Mouse (Mus musculus) bone marrow macrophage, adult 2 months (primary cell): ENCODE results near the gene Cyp1b1. TPM values are rescaled to one million over a fixed set of nuclear protein-coding genes. Genes with fewer than 3 reads are reported as not detected.

Source experiments
- H3K27ac ChIP-seq: 2 replicates; pipeline ENCODE4 v1.5.1; 2012; ENCODE audit warnings: low read depth, low read length; ENCODE audit not compliant: insufficient read depth
- H3K4me1 ChIP-seq: 2 replicates; pipeline ENCODE4 v1.6.1; 2012; ENCODE audit warnings: low read length; ENCODE audit not compliant: control insufficient read depth, insufficient read depth
- H3K4me3 ChIP-seq: 2 replicates; pipeline ENCODE4 v1.5.1; 2012; ENCODE audit warnings: mild to moderate bottlenecking, low read length, moderate library complexity; ENCODE audit not compliant: insufficient read depth
- CTCF ChIP-seq: IDR thresholded peaks from 2 replicates; pipeline ENCODE4 v1.5.1; 2012; ENCODE audit warnings: low read depth, mild to moderate bottlenecking, low read length, moderate library complexity
- POLR2A ChIP-seq: IDR thresholded peaks from 2 replicates; pipeline ENCODE4 v1.6.1; 2012; ENCODE audit warnings: mild to moderate bottlenecking, low read depth, low read length, borderline replicate concordance
- polyA plus RNA-seq: library from polyadenylated mRNA; stranded (reverse); fragments of >200 nt; gene quantifications from 2 replicates; pipeline ENCODE4 v1.2.4, GENCODE M21; 2012; ENCODE audit not compliant: missing spikeins, insufficient read depth, insufficient read length

Cyp1b1 gene
- polyA plus RNA-seq, 1 experiment, result 2.8 TPM

- TF ChIP-seq CTCF (no peak), POLR2A (no peak)
- H3K4me3 ChIP-seq, result no peak overlapping the region
- peaks cover 32% of the 10 kb centered on the region for H3K4me1 ChIP-seq
- no peak overlapping the region for H3K27ac ChIP-seq
Observed at GRCm38 (mm10) chr17:79658863-79659262, 56.0 kb downstream of the Cyp1b1 start.

- Histone ChIP-seq H3K27ac (no peak overlapping the region), H3K4me1 (peaks cover 30% of the 10 kb centered on the region), H3K4me3 (no peak overlapping the region)
- TF ChIP-seq CTCF, result no peak
Observed at GRCm38 (mm10) chr17:79658452-79658851, 56.4 kb downstream of the Cyp1b1 start.

GRCm38 (mm10) chr17:79657785-79658184 is 57.1 kb downstream of the Cyp1b1 start:
- TF ChIP-seq CTCF, result no peak
- TF ChIP-seq POLR2A, result no peak
- H3K27ac ChIP-seq, result no peak overlapping the region
- no peak overlapping the region for H3K4me3 ChIP-seq
- peaks cover 27% of the 10 kb centered on the region for H3K4me1 ChIP-seq

GRCm38 (mm10) chr17:79654187-79654586 is 60.7 kb downstream of the Cyp1b1 start:
- H3K27ac ChIP-seq, result no peak overlapping the region
- no peak overlapping the region for H3K4me3 ChIP-seq
- H3K4me1 ChIP-seq, result peaks cover 4% of the 10 kb centered on the region
- TF ChIP-seq CTCF (no peak), POLR2A (no peak)

- H3K4me1 ChIP-seq, result no peaks in the 10 kb centered on the region
- no peak overlapping the region for H3K27ac ChIP-seq
- TF ChIP-seq POLR2A (no peak), CTCF (no peak)
- no peak overlapping the region for H3K4me3 ChIP-seq
Observed at GRCm38 (mm10) chr17:79653171-79653570, 61.7 kb downstream of the Cyp1b1 start.

Other genes with a start within 250 kb of the Cyp1b1 start
- 5.5 and 7.3 TPM in 2 replicates for gene Rmdn2, start 103.2 kb downstream of the Cyp1b1 start, polyA plus RNA-seq
- 19.9 and 24.6 TPM in 2 replicates for gene Atl2, start 181.1 kb upstream of the Cyp1b1 start, polyA plus RNA-seq